In the genomic region with DNA sequence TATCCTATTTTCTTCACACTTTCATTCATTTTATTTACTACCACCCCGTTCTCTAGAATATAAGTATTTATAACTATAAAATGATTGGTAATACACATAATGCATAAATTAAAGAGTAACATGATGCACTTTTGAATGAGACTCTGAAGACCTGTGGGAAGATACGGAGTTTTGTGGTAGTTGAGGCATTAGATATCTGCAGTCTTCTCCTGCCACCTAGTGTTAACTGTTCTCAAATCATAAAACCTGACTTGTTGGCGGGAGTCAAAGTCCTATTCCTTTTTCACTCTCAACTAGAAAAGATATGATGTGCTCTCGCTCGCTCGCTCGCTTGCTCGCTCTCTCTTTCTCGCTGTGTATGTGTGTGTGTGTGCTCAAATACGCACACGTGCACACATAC, we compare ENCODE assay signal across 9 mouse cellular contexts. TPM values are rescaled to one million over a fixed set of nuclear protein-coding genes. Genes with fewer than 3 reads are reported as not detected.
DNase-seq lines count a peak whose midpoint lies in the region; ATAC-seq and TF ChIP-seq lines count a peak whose summit lies in the region.
"Had no signal": no experiment of that assay in that cellular context is flagged by ENCODE, and none has a peak within 500 bp of the region (broad histone marks: within the 10 kb centered on the region; RNA-seq: fewer than 3 reads in every experiment).

No protein-coding gene starts in this region.

- no peak overlapping the region for H3K27ac ChIP-seq in hindbrain, embryonic 11.5 days (ENCODE audit: low read depth, low read length)
- H3K27ac ChIP-seq in hindbrain, embryonic 10.5 days, result no peak overlapping the region
- H3K27ac ChIP-seq in stomach, embryonic 15.5 days, result no peak overlapping the region
- H3K27ac ChIP-seq: limb, embryonic 15.5 days had no signal

- POLR2A ChIA-PET in Patski (lab: Charles Lee), result no interaction called here

- in situ Hi-C loops in Patski (cut with MboI; ENCODE audit: low pct_unique_long_range_greater_than_20kb), result loop anchor here (10.0 kb wide), 1 partner anchor 625 kb away; no protein-coding TSS in a partner anchor

- peak; percentile 59 for TF ChIP-seq CTCF in Patski (IDR thresholded peaks at IDR 0.05)

- H3K4me3 ChIP-seq in hindbrain, embryonic 11.5 days (ENCODE audit: low read depth, low read length), result no peak overlapping the region
- no peak overlapping the region for H3K4me3 ChIP-seq in hindbrain, embryonic 10.5 days
- no peak overlapping the region for H3K4me3 ChIP-seq in stomach, embryonic 15.5 days (replicated peaks)
- H3K4me3 ChIP-seq: limb, embryonic 15.5 days had no signal

- H3K36me3 ChIP-seq in hindbrain, embryonic 11.5 days (ENCODE audit: control insufficient read depth, insufficient read depth, low read length), result no peaks in the 10 kb centered on the region
- no peaks in the 10 kb centered on the region for H3K36me3 ChIP-seq in hindbrain, embryonic 10.5 days
- H3K36me3 ChIP-seq in stomach, embryonic 15.5 days, result no peaks in the 10 kb centered on the region
- H3K36me3 ChIP-seq: limb, embryonic 15.5 days had no signal

- no peaks in the 10 kb centered on the region for H3K4me1 ChIP-seq in hindbrain, embryonic 11.5 days (replicated peaks; ENCODE audit: control insufficient read depth, insufficient read depth, low read length)
- peaks cover 7% of the 10 kb centered on the region; the same call in 1 of the 2 replicates for H3K4me1 ChIP-seq in hindbrain, embryonic 10.5 days (replicated peaks)
- H3K4me1 ChIP-seq in stomach, embryonic 15.5 days, result no peaks in the 10 kb centered on the region

- H3K9me3 ChIP-seq in hindbrain, embryonic 11.5 days (ENCODE audit: control insufficient read depth, low read length), result no peaks in the 10 kb centered on the region
- H3K9me3 ChIP-seq in hindbrain, embryonic 10.5 days, result no peaks in the 10 kb centered on the region
- H3K9me3 ChIP-seq in stomach, embryonic 15.5 days, result no peaks in the 10 kb centered on the region
- H3K9me3 ChIP-seq: limb, embryonic 15.5 days had no signal

- peak; percentile 56; the same call in 1 of the 2 replicates for ATAC-seq in hindbrain, embryonic 11.5 days (ENCODE audit: low FRiP score)
- no peak for ATAC-seq in Patski
- ATAC-seq in granulocyte monocyte progenitor cell, adult 5-6 weeks (replicated peaks; ENCODE audit: poor library complexity, severe bottlenecking), result peak; percentile 40
- ATAC-seq in stomach, embryonic 15.5 days (ENCODE audit: insufficient read depth, low FRiP score, low read depth), result no peak

- no peak overlapping the region for H3K4me2 ChIP-seq in hindbrain, embryonic 11.5 days (replicated peaks; ENCODE audit: low read depth, low read length)
- H3K4me2 ChIP-seq in stomach, embryonic 15.5 days, result 0 out of 2 replicates have a peak overlapping the region, but pooled peaks have one; percentile 23
- H3K4me2 ChIP-seq: limb, embryonic 15.5 days had no signal

- CTCF ChIA-PET in Patski (lab: Charles Lee), result no interaction called here

- 56% methylated on average over 11 of the region's 11 CpGs for WGBS in hindbrain, embryonic 11.5 days
- 58% methylated on average over 11 of the region's 11 CpGs for WGBS in hindbrain, embryonic 10.5 days
- WGBS in stomach, embryonic 15.5 days, result 43% methylated on average over 11 of the region's 11 CpGs

- H3K27me3 ChIP-seq in hindbrain, embryonic 11.5 days (ENCODE audit: control insufficient read depth, insufficient read depth, low read length), result no peaks in the 10 kb centered on the region
- no peaks in the 10 kb centered on the region for H3K27me3 ChIP-seq in hindbrain, embryonic 10.5 days (ENCODE audit: insufficient read depth, poor library complexity, severe bottlenecking)
- peaks cover 76% of the 10 kb centered on the region for H3K27me3 ChIP-seq in Patski
- no peaks in the 10 kb centered on the region for H3K27me3 ChIP-seq in stomach, embryonic 15.5 days (replicated peaks)
- H3K27me3 ChIP-seq: limb, embryonic 15.5 days had no signal

- H3K9ac ChIP-seq in hindbrain, embryonic 11.5 days (ENCODE audit: low read depth, low read length), result no peak overlapping the region
- H3K9ac ChIP-seq in stomach, embryonic 15.5 days, result no peak overlapping the region
- H3K9ac ChIP-seq: limb, embryonic 15.5 days had no signal

- peak; percentile 60 for DNase-seq in hindbrain, embryonic 11.5 days (ENCODE audit: low spot score)
- DNase-seq in hindbrain, embryonic 10.5 days (ENCODE audit: low spot score), result no peak
- peak; percentile 49 to 58 for DNase-seq in B cell, adult 2 months
- no peak for DNase-seq in Patski (ENCODE audit: low read depth, low spot score)
- DNase-seq in lung, postnatal 14 days, result peak; percentile 28
- no peak for DNase-seq in ovary, postnatal 14 days (ENCODE audit: low spot score)

RNA-seq across cellular contexts. Expression of a gene that starts 4.5 kb away (rescaled TPM):
- 17.7 and 18.5 TPM in 2 replicates for polyA plus RNA-seq in hindbrain, embryonic 11.5 days (2014; fragmentation: Nextera tagmentation; extraction: Ambion mirVana)
- 12.9 and 13.1 TPM in 2 replicates for polyA plus RNA-seq in hindbrain, embryonic 10.5 days (2016; fragmentation: Nextera tagmentation; extraction: Ambion mirVana)
- not detected for polyA plus RNA-seq in Patski (2021)
- total RNA-seq in granulocyte monocyte progenitor cell, adult 5-6 weeks (2014; fragmentation: Nextera tagmentation), result 10.0 and 12.3 TPM in 2 replicates
- 22.8 and 24.4 TPM in 2 replicates for total RNA-seq in granulocyte monocyte progenitor cell, adult 5-6 weeks (2017)
- polyA plus RNA-seq in stomach, embryonic 15.5 days (2015; fragmentation: Nextera tagmentation; extraction: Ambion mirVana), result 33.8 and 38.3 TPM in 2 replicates

RNA-seq across cellular contexts. Expression of a gene that starts 46.9 kb away (rescaled TPM):
- 21.8 TPM in 2 replicates for polyA plus RNA-seq in hindbrain, embryonic 11.5 days (2014; fragmentation: Nextera tagmentation; extraction: Ambion mirVana)
- polyA plus RNA-seq in hindbrain, embryonic 10.5 days (2016; fragmentation: Nextera tagmentation; extraction: Ambion mirVana), result 18.1 and 18.2 TPM in 2 replicates
- polyA plus RNA-seq in Patski (2021), result 26.3 TPM
- 28.4 and 69.7 TPM in 2 replicates for total RNA-seq in granulocyte monocyte progenitor cell, adult 5-6 weeks (2014; fragmentation: Nextera tagmentation)
- total RNA-seq in granulocyte monocyte progenitor cell, adult 5-6 weeks (2017), result 74.5 and 81.7 TPM in 2 replicates
- 44.2 and 47.4 TPM in 2 replicates for polyA plus RNA-seq in stomach, embryonic 15.5 days (2015; fragmentation: Nextera tagmentation; extraction: Ambion mirVana)

Comparison
In these comparisons a context has a peak if more than half of its experiments do, and no peak if none do; other contexts are left out.
1. DNase-seq: peak in hindbrain, embryonic 11.5 days (single experiment), B cell, adult 2 months (2 of 2) and lung, postnatal 14 days (single experiment); none in hindbrain, embryonic 10.5 days (single experiment), Patski (single experiment) and ovary, postnatal 14 days (single experiment).
2. ATAC-seq: peak in hindbrain, embryonic 11.5 days (single experiment) and granulocyte monocyte progenitor cell, adult 5-6 weeks (single experiment); none in Patski (single experiment) and stomach, embryonic 15.5 days (single experiment).
3. RNA of a gene that starts 4.5 kb away (polyA plus RNA-seq): 33.8 to 38.3 TPM in stomach, embryonic 15.5 days, 17.7 to 18.5 TPM in hindbrain, embryonic 11.5 days and 12.9 to 13.1 TPM in hindbrain, embryonic 10.5 days; not detected in Patski (single experiment); every median in the first group is over 10 times any median in the second.